Mouse (Mus musculus): ENCODE measurements at regions not wholly inside any gene's neighbourhood (a gene's known extent, or its start where the extent isn't known, plus 50 kb on each side); places are given as distances from the start of the nearest gene placed in this dataset.

DNA sequence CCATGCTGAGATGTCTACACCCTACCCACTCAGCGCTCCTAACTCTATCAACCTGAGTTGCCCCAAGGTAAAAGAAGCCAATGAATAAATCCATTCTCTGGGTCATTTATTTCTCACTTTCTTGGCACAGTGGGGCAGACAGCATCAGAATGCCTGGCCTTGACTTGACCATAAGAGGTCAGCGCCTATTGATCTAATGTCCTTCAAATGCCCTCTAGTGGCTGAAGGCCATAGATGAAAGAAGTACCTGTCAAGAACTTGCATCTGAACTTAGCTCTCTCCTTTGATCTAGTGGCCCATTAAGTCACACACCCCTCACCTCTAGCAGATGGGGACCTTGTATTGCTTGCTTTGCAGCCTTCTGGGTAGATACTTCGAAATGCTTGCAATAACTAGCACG, 159.5 kb upstream of the Smarca2 start:
- no peak for TF ChIP-seq POLR2A (IDR thresholded peaks at IDR 0.05; ENCODE audit: borderline replicate concordance, extremely low read depth, insufficient read depth, insufficient read length, poor library complexity, severe bottlenecking)
- no peak for TF ChIP-seq CTCF (IDR thresholded peaks at IDR 0.05; ENCODE audit: borderline replicate concordance, extremely low read depth, insufficient read depth, insufficient read length)
